Mouse (Mus musculus) erythroid progenitor cell, adult 5-6 weeks (primary cell): Measurements from ENCODE around the gene Rpusd4. TPM values are rescaled to one million over a fixed set of nuclear protein-coding genes. Genes with fewer than 3 reads are reported as not detected.

Experiments used
- ATAC-seq: replicated peaks from 2 replicates; pipeline ENCODE4 v1.8.0; 2016; ENCODE audit warnings: moderate number of reproducible peaks, mild to moderate bottlenecking, moderate TSS enrichment, inconsistent platforms; ENCODE audit not compliant: poor library complexity, low FRiP score, severe bottlenecking
- total RNA-seq, 2 experiments: library from RNA; stranded (forward) in 1 of 2; stranded (reverse) in 1 of 2; fragments of 150-400 nt in 1 of 2; fragments of 186-747, 209-891 nt in 1 of 2; gene quantifications; 2 replicates each; pipeline versions ENCODE4 v1.2.3 to v1.2.4; 2015 to 2017; ENCODE audit warnings: low replicate concordance in 2 of 2

Rpusd4 gene
- total RNA-seq (2015; ENCODE audit: low replicate concordance) (1.1 and 5.4 TPM in 2 replicates), total RNA-seq (2017; ENCODE audit: low replicate concordance) (0.45 and 1.2 TPM in 2 replicates)

DNA sequence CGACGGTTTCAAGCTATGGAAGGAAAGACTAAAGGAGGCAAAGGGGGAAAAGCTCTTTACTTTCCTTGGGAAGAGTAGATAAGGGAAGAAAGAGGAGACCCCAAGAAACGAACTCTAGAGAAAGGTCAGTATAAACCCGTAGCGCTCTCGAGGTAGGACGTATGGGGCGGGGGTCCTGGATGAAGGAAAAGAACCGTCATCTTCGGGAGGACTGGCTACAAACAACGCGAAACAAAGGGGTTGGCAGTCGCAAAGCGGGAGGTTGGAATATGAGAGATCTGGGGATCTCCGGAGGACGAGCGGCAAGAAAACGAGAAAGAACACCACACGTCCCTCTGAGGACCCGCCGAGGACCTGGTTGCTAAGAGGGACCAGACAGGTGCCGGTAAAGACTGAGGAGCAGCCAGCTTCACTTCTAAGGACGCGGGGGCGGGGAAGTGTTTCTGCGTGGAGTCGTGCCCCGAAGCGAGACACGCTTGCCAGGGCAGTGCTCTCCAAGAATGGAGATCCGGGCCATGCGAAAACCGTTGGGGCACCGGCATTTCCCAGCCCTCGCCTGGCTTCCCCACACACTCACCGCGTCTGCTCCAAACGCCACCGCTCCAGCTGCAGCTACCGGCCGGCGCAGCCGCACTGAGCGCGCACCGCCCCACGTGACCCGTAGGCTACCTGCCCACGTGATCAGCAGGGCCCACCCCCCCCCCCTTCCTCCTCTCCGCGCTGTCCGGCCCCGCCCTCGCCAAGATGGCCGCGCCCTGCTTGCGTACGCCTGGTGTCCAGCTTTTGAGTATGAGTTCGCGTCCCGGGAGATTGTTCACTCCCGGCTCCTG lies at the start of gene Rpusd4, which contains the start of gene Fam118b:
Gene Rpusd4, plus strand, starts transcription at position 720 of the 830 bp plus-strand sequence.
Gene Fam118b, minus strand, starts transcription at position 660 of the 830 bp plus-strand sequence.
- peak; percentile 90 for ATAC-seq

DNA sequence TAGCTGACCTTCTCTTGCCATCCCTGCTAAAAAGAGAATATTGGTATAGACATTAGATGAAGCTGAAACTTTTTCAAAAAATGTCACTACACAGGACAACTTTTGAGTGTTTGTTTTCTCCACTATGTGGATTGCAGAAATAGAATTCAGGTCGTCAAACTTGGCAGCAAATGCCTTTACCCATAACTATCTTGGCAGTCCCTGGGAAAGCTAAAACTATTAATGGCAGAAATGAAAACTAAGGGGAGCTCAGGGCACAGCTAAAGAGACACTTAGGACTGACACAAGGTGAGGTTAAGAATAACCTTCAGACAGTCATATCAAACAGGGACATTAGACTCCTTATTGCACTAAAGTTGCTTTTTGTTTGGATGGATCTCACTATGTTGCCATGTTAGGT lies 49.7 kb upstream of the Rpusd4 start:
- ATAC-seq, result no peak

DNA sequence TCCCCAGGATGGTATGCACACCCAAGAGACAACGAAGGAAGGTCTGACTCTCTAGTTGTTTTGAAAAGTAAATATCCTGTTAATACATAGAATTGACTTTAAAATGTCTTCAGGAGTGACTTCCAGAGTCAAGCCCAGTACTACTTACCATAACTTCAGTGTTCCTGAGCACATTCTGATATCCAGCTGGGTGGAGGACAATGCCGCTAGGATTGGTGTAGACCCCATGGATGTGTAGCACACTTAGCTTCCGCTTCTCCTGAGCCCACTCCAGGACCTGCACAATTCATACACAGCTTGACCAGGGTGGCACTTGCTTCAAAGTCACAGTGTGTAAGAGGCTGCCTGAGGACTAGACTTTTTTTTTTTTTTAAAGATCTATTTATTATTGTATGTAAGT lies 44.2 kb upstream of the Rpusd4 start:
- no peak for ATAC-seq

GRCm38 (mm10) chr9:35228671-35229070 lies 39.0 kb upstream of the Rpusd4 start:
- ATAC-seq, result no peak

- no peak for ATAC-seq
Measured at GRCm38 (mm10) chr9:35235996-35236395, 31.7 kb upstream of the Rpusd4 start.

GRCm38 (mm10) chr9:35238371-35238770 lies 29.3 kb upstream of the Rpusd4 start:
- no peak for ATAC-seq

DNA sequence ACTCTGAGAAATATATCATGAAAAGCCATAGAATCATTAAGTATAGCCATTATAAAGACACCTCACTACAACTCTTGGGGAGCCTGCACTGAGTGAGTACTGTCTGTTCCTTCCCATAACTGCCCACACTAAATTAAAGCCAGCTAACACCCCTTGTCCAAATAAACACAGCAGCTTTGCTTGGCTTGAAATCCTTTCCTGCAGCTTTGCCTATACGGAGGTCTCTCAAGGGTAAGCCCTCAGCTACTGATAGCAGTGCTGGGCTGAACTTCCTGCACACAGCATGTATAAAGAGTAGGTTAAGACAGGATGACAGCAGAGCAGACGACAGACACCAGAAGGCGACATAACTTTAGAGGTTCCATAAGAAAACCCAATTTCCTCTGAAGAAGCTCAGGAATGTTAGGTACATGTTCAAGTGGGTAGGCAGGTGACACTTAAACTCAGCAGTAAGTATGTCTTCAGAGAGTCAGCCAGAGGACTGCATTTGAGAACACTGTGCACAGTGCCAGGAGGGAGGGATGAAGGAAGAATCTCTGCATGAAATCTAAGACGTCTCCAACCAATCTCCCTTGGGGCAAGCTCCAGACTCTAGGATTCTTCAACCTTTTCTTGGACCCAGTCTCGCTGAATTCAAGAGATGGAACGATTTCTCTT lies 28.6 kb upstream of the Rpusd4 start:
- ATAC-seq, result no peak

DNA sequence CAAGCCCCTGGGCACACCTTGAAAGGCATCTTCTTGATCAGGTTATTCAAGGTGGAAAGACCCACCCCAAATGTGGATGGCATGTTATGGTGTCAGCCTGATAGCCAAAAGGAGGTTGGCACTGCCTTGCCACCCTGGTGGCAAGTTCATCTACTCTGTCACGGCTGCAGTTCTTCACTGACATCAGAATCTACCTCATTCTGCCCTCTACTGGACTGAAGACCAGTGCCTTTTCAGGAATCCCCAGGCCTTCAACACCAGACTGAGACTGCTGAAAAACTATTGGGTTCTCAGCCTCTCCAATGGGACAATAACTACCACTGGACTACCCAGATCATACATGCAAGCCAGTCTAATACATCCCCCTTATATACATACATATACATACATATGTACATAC lies 27.9 kb upstream of the Rpusd4 start:
- no peak for ATAC-seq

- ATAC-seq, result no peak
Measured at GRCm38 (mm10) chr9:35247405-35247804, 20.3 kb upstream of the Rpusd4 start.

- ATAC-seq, result no peak
Measured at GRCm38 (mm10) chr9:35249476-35249875, 18.2 kb upstream of the Rpusd4 start.

GRCm38 (mm10) chr9:35257365-35257764 lies 10.3 kb upstream of the Rpusd4 start:
- no peak for ATAC-seq

- ATAC-seq, result no peak
Measured at GRCm38 (mm10) chr9:35262418-35262817, 5.2 kb upstream of the Rpusd4 start.

DNA sequence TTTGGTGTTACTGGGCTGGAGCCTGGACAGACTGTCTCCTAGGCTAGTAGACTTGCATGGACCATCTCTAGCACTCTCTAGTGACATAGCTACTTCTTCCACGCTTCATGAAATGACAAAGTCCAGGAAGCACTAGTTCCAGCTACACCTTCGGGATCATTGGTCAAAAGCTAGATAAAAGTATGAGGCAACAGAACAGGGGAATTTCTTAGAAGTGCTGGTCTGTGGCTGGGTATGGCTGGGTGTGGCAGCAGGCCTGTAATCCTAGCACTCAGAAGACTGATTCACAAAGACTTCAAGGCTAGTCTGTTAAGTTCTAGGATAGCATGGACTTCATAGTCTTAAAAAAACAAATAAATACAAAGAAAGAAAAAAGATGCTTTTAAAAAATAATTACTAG lies 4.2 kb upstream of the Rpusd4 start:
- ATAC-seq, result no peak

GRCm38 (mm10) chr9:35264509-35264908 lies 3.2 kb upstream of the Rpusd4 start:
- no peak for ATAC-seq

DNA sequence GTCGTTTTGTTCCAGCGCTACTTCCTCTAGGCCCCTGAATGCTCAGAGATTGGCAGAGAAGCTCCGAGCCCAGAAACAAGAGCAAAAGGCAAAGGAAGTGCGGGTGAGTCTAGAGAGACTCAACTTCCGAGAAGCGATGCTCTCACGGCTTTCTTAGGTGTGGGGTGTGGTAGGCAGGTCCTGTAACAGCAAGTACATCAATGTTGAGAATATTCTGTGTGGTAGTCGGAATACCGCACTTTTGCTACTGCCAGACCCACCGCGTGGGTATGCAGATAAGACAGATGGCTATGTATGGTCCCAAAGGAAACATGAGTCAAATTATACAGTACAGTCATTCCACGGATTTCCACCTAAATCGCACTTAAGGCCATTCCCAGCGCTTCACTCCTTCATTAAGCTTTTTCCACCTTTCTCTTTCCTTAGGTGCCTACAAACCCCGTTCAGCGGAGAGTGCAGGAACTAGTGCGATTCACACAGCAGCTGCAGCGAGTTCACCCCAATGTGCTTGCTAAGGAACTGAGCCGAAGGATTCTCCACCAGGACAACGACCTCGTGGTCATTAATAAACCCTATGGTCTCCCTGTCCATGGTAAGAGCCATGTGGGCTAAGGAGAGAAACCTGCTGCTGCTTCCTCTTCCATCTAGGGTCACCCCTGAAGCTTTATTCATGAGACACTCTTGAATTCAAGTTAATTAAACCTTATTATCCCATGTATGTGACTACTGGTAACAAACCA lies 481 bp downstream of the Rpusd4 start:
- ATAC-seq, result peak; percentile 47

DNA sequence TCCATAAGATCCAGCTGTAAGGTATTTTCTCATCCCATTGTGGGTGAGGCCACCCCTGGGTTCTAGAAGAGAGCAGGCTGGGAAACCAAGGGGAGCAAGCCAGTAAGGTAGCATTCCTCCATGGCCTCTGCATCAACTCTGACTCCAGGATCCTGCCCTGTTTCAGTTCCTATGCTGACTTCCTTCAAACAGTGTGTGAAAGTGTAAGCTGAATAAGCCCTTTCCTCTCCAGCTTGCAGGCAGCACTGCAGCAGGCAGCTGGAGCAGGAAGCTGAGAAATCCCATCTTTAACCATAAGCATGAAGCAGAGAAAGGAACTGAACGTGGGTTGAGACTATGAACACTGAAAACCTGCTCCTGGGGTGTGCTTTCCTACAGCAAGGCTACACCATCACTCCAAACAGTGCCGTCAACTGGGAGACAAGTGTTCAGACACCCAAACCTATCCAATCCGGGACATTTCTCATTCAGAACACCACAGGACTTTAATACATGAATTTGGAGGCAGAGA lies 10.2 kb downstream of the Rpusd4 start:
- no peak for ATAC-seq

GRCm38 (mm10) chr9:35278451-35278850 lies 10.8 kb downstream of the Rpusd4 start:
- ATAC-seq, result no peak

DNA sequence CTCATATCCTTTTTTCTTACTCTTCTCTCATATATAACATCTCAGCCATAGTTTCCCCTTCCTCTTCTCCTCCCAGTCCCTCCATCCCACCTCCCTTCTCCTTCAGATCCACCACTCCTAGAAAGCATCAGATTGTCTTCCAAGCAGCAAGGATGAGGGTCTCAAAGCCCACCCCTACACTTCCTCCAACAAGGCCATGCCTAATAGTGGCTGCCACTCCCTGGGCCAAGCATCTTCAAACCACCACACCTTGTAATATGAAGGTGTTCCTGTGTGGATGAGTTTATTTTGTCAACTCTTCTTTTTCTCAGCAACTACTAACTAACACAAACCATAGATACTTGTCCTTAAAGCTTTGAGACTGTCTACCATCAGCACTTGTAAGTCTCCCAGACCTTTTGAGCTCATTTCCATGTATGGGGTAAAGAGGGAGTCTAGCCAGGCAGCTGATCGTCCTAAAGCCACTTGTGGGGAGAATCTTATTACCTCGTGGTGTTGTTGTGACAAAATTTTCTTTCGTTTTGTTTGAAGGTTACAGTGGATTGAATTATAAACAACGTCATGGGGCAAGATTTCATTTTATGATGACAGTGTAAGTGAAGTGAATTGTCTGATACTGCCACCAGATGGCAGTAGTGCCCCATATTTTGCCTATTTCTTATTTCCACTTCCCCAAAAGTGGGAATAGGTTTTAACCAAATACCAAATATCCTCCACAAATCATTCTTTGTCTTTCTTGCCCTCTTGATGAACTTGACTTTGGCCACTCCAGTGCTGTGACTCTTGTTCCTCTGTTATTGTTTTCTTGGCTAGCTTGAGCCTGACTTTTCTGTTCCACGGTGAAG lies 14.6 kb downstream of the Rpusd4 start:
- peak; percentile 52; the same call in 1 of the 2 replicates for ATAC-seq

DNA sequence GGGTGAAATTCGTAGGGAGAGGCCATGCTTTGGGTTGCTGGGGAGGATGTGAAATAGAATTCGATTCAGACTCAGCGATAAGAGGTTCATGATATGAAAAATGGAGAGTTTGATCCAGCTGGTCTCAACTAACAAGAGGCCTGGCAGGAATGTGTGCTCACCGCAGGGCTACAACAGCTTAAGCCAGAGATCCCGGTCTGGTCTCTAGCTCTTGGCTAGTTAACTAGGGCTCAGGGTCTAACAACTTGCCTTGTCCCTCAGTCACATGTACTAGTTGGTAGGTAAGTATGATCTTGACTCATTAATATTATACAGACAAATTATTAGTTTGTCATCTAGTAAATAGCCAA lies 15.2 kb downstream of the Rpusd4 start:
- no peak for ATAC-seq
